Mouse (Mus musculus) heart, postnatal 0 days (tissue): Measurements from ENCODE around the gene Aspdh. TPM values are rescaled to one million over a fixed set of nuclear protein-coding genes. Genes with fewer than 3 reads are reported as not detected.

Source experiments
- ATAC-seq: fragments of 200-750 bp; cut with Nextera tagmentation; 2 replicates; pipeline ENCODE4 v1.8.0; 2017; ENCODE audit warnings: low read depth, moderate number of reproducible peaks, moderate library complexity; ENCODE audit not compliant: insufficient read depth
- DNase-seq: peaks from one replicate; pipeline ENCODE4 v3.0.0-alpha.2; 2016; ENCODE audit warnings: low spot score
- H3K27ac ChIP-seq: fragments of 300-500 bp; sonication (generic); 2 replicates; pipeline ENCODE4 v1.5.1; 2014; ENCODE audit warnings: low read depth, mild to moderate bottlenecking
- H3K27me3 ChIP-seq: fragments of 300-500 bp; sonication (generic); 2 replicates; pipeline ENCODE4 v1.6.1; 2014; ENCODE audit warnings: low read length, mixed read lengths; ENCODE audit not compliant: control insufficient read depth, insufficient read depth
- H3K36me3 ChIP-seq: fragments of 300-500 bp; sonication (generic); replicated peaks from 2 replicates; pipeline ENCODE4 v1.6.1; 2014; ENCODE audit warnings: low read length, mixed read lengths; ENCODE audit not compliant: control insufficient read depth, insufficient read depth
- H3K4me1 ChIP-seq: fragments of 300-500 bp; sonication (generic); 2 replicates; pipeline ENCODE4 v1.6.1; 2014; ENCODE audit warnings: antibody characterized with exemption; ENCODE audit not compliant: control insufficient read depth, insufficient read depth
- H3K4me2 ChIP-seq: fragments of 300-500 bp; sonication (generic); 2 replicates; pipeline ENCODE4 v1.6.1; 2014; ENCODE audit warnings: low read depth, mild to moderate bottlenecking, low read length, moderate library complexity
- H3K4me3 ChIP-seq: fragments of 300-500 bp; sonication (generic); 2 replicates; pipeline ENCODE4 v1.5.1; 2014; ENCODE audit warnings: low read depth, low read length
- H3K9ac ChIP-seq: fragments of 300-500 bp; sonication (generic); replicated peaks from 2 replicates; pipeline ENCODE4 v1.6.1; 2014; ENCODE audit warnings: low read depth, low read length, mixed read lengths
- H3K9me3 ChIP-seq: fragments of 300-500 bp; sonication (generic); replicated peaks from 2 replicates; pipeline ENCODE4 v1.6.1; 2016; ENCODE audit warnings: low read length; ENCODE audit not compliant: control insufficient read depth
- CTCF ChIP-seq: IDR thresholded peaks from 2 replicates; pipeline ENCODE4 v1.5.1; 2016; ENCODE audit warnings: antibody characterized with exemption, control low read depth, low read depth
- EP300 ChIP-seq: IDR thresholded peaks from 2 replicates; pipeline ENCODE4 v1.6.1; 2016; ENCODE audit warnings: antibody characterized with exemption, low read depth
- WGBS: fragments of 180-500 bp; shearing (Covaris S2); extraction: QIAGEN DNeasy Blood & Tissue Kit; methylation state at CpG from one replicate; pipeline ENCODE4 v1.1.7; 2014; 5-methylcytosine and 5-hydroxymethylcytosine counted together
- polyA plus RNA-seq: library from polyadenylated mRNA; unstranded; fragments of >200 nt; fragmentation: Nextera tagmentation; extraction: Ambion mirVana; gene quantifications from 2 replicates; pipeline ENCODE4 v1.2.1, GENCODE M21; 2015
- total RNA-seq: library from RNA; depleted of rRNA; stranded (reverse); fragments of >200 nt; gene quantifications from 2 replicates; pipeline ENCODE4 v1.2.3, GENCODE M21; 2014; ENCODE audit warnings: low replicate concordance

The Aspdh gene
- total and polyA plus RNA-seq, 2 experiments from 2014 or later, result 0.86 TPM; not detected in 1

DNA sequence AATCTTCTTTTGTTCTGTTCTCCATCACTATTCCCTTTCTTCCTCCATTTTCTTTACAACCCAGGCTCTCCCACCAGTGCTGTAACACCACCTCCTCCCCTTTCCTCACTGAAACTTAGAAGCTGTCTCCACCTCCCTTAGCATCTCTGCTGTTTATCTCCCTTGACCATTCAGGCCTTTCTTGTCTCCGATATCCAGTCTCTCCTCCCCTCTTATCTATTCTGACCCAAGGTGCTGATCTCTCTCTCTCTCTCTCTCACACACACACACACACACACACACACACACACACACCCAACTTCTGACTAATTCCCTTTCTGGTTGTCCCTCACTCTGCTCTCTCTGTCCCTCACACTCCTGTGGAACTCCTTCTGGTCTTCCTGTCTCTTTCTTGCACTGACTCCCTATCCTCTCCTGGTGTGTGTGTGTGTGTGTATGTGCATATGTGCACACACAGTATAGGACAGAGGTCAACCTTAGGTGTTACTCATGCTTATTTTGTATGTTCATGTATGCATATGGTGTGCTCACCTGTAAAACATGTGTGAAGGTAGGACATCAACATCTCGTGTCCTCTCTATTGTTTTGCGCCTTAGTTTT is 17.7 kb downstream of the Aspdh start:
- Histone ChIP-seq H3K4me1 (peaks cover 12% of the 10 kb centered on the region), H3K36me3 (no peaks in the 10 kb centered on the region), H3K4me3 (no peak overlapping the region), H3K4me2 (peak overlapping the region; percentile 30), H3K27ac (peak overlapping the region; percentile 20; the same call in 1 of the 2 replicates), H3K9ac (peak overlapping the region; percentile 26; the same call in 1 of the 2 replicates), H3K27me3 (no peaks in the 10 kb centered on the region), H3K9me3 (no peaks in the 10 kb centered on the region)
- TF ChIP-seq EP300 (no peak), CTCF (no peak)
- ATAC-seq, result no peak
- WGBS, result 42% methylated on average over 3 of the region's 3 CpGs
- no peak for DNase-seq

DNA sequence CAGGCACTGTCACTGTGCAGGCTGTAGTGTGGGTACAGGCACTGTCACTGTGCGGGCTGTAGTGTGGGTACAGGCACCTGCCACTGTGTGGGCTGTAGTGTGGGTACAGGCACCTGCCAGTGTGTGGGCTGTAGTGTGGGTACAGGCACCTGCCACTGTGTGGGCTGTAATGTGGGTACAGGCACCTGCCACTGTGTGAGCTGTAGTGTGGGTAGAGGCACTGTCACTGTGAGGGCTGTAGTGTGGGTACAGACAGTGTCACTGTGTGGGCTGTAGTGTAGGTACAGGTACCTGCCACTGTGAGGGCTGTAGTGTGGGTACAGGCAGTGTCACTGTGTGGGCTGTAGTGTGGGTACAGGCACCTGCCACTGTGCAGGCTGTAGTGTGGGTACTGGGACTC is 18.9 kb downstream of the Aspdh start:
- Histone ChIP-seq H3K27ac (peak overlapping the region; percentile 8; the same call in 1 of the 2 replicates), H3K4me1 (peaks cover 12% of the 10 kb centered on the region), H3K9ac (no peak overlapping the region), H3K27me3 (no peaks in the 10 kb centered on the region), H3K36me3 (no peaks in the 10 kb centered on the region), H3K4me3 (no peak overlapping the region), H3K4me2 (no peak overlapping the region), H3K9me3 (no peaks in the 10 kb centered on the region)
- no peak for DNase-seq
- 68% methylated on average over 1 of the region's 1 CpGs for WGBS
- TF ChIP-seq EP300 (no peak), CTCF (no peak)
- no peak for ATAC-seq

- H3K9me3 ChIP-seq, result no peaks in the 10 kb centered on the region
- peaks cover 12% of the 10 kb centered on the region for H3K4me1 ChIP-seq
- H3K4me2 ChIP-seq, result no peak overlapping the region
- 22% methylated on average over 5 of the region's 5 CpGs for WGBS
- H3K9ac ChIP-seq, result no peak overlapping the region
- 0 out of 2 replicates have a peak overlapping the region, but pooled peaks have one; percentile 8 for H3K27ac ChIP-seq
- DNase-seq (peak; percentile 62), ATAC-seq (peak; percentile 45; the same call in 1 of the 2 replicates)
- no peaks in the 10 kb centered on the region for H3K27me3 ChIP-seq
- TF ChIP-seq CTCF, result peak; percentile 97
- no peak for TF ChIP-seq EP300
- H3K4me3 ChIP-seq, result no peak overlapping the region
- H3K36me3 ChIP-seq, result no peaks in the 10 kb centered on the region; the same call in 1 of the 2 replicates
These were observed 19.8 kb downstream of the Aspdh start for GRCm38 (mm10) chr7:44484841-44485571.

DNA sequence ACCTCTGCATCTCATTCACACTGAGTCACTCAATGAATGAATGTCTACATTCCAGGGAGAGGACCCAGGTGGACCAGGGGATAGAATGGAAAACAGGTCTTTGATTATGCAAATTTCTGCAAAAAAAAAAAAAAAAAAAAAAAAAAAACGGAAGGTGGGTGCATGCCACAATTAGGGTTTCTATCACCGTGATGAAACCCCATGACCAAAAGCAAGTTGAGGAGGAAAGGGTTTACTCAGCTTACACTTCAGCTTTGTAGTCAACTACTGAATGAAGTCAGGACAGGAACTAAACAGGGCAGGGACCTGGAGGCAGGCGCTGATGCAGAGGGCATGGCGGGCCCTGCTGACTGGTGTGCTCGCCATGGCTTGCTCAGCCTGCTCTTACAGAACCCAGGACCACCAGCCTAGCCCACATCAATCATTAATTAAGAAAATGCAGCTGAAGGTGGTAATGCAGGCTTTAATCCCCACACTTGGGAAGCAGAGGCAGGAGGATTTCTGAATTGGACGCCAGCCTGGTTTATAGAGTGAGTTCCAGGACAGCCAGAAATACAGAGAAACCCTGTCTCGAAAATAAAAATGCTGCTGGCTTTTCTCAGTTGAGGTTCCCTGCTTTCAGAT is 20.5 kb downstream of the Aspdh start:
- no peak for TF ChIP-seq EP300
- no peak for TF ChIP-seq CTCF
- WGBS, result 53% methylated on average over 7 of the region's 7 CpGs

DNA sequence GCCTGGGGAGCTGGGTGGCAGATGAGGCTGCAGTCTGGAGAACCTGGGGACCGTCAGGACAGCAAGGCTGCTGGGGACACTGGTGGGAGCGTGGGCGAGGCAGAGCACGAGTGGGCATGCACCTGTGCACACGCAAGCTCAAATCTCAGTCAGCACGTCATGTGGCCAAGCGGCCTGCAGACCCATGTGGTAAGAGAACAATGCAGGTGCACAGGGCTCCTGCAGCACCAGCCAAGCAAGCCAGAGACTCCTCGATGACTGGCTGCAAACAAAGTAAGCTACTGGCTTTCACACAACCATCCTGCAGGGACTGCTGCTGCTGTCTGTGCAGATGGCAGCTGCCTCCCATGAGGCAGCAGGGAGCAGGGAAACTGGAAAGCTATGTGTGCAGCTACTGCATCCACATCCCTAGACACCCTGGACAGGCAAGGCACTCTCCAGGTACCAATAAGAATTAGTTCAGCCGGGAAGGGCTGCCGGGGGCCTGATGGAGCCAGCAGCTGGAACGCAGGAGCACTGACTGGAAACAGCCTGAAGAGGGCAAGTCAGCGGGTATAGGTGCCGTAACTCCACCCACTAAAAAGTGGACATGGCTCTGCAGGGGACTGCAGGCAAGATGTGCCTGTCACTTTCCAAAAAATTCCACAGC is 21.9 kb downstream of the Aspdh start:
- Histone ChIP-seq H3K27ac (no peak overlapping the region), H3K4me2 (no peak overlapping the region), H3K4me3 (no peak overlapping the region), H3K36me3 (peaks cover 17% of the 10 kb centered on the region), H3K4me1 (peaks cover 12% of the 10 kb centered on the region), H3K9ac (no peak overlapping the region), H3K27me3 (no peaks in the 10 kb centered on the region), H3K9me3 (no peaks in the 10 kb centered on the region)
- DNase-seq, result no peak
- no peak for TF ChIP-seq CTCF
- TF ChIP-seq EP300, result no peak
- 48% methylated on average over 13 of the region's 13 CpGs for WGBS
- 0 out of 2 replicates have a peak, but pooled peaks have one; percentile 9 for ATAC-seq

More for the DNA sequence above, 20.5 kb downstream of the Aspdh start:
- no peaks in the 10 kb centered on the region for H3K27me3 ChIP-seq
- peak overlapping the region; percentile 22; the same call in 1 of the 2 replicates for H3K27ac ChIP-seq
- no peak overlapping the region for H3K9ac ChIP-seq
- H3K4me3 ChIP-seq, result no peak overlapping the region
- peaks cover 5% of the 10 kb centered on the region for H3K36me3 ChIP-seq
- no peak for ATAC-seq
- DNase-seq, result no peak
- H3K4me1 ChIP-seq, result peaks cover 12% of the 10 kb centered on the region
- H3K4me2 ChIP-seq, result no peak overlapping the region
- no peaks in the 10 kb centered on the region for H3K9me3 ChIP-seq
